Mouse (Mus musculus): ENCODE measurements around the gene Tnfrsf11a.

Tnfrsf11a gene

DNA sequence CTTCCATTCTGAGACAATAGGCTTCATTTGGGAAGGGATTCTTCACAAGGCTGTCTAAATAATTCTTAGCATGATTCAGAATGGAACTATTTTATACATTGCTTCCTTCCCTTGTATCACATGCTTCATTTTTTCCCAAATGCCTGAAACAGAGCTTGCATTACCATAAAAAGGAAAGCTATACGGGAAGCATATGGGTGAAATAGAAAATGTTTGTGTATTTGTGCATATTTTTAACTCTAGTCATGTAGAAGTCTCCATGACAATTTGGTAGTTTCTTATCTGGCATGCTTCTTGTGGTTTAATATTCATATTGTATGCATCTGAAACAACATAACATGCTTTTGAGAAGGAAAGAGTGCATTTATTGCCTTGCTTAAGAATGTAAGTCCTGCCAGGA is 52.3 kb downstream of the Tnfrsf11a start:
- no peak for DNase-seq

DNA sequence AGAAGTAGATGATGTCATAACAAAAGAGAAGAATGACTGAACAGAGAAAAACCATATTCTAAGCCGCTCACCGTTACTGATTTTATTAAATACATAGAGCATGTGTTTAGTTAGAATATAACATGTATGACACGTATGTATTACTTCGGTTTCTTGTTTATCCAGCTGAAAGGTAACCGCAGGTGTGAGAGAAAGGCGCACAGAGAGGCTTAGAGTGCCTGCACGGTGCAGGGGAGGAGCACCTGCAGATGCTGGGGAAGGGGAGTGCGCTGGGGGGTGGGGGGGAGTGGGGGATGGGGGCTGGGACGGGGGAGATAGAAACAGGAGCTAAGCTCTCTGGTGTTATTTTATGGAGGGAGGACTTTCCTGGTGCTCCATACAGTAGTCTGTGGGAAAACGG is 62.4 kb downstream of the Tnfrsf11a start:
- no peak for DNase-seq

DNA sequence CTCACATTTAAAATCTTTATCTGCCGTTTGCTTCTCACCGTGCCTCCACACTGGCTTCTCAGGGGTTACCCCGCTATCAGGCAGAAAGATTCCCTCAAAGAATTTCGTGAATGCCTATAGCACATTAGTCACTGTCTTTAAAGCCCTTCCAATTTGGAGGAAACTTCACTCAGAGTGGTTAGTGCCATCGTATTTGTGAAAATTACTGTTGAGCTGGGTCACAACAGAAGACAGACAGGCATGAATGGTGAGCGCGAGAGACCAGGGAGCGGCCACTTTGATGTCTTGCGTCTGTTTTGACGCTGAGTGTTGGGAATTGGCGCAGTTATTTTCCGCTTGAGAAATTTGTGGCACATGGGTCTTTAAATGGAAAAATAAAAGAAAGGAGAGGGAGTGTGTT is 62.9 kb downstream of the Tnfrsf11a start:
- DNase-seq: peak; percentile 5

DNA sequence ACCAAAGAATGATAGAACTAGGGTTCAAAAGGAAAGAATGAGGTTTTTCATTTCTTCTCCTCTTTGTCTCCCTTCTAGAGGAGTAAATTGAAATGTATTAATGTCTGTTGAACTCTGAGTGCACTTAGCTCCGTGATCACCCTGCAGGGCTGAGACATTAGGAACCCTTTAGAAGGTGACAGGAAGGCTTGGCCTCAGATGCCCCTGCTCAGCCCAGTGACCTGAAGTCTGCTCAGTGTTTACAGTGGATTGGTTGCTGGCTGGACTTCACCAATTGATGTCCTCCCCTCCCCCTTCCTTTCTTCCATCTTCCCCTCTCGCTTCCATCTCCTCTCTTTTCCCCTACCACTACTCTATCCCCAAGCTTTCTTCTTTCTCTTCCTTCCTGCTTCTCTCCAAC is 63.3 kb downstream of the Tnfrsf11a start:
- peak; percentile 6 for DNase-seq

DNA sequence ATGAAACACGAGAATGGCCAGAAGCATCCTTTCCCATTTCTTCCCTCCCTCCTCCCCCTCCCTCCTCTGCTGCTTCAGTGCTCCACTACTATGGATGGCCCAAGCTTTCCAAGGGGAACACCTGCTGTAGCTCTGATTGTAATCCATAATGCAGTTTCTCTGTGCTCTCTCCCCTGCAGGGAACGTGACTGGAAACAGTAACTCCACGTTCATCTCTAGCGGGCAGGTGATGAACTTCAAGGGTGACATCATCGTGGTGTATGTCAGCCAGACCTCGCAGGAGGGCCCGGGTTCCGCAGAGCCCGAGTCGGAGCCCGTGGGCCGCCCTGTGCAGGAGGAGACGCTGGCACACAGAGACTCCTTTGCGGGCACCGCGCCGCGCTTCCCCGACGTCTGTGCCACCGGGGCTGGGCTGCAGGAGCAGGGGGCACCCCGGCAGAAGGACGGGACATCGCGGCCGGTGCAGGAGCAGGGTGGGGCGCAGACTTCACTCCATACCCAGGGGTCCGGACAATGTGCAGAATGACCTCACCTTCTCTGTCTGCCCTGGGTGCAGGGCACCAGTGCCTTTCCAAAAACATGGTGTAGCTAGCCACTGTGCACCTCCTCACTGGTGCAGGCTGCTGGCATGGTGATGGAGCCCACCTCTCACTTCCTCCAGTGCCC is 64.0 kb downstream of the Tnfrsf11a start:
- DNase-seq: peak; percentile 39

DNA sequence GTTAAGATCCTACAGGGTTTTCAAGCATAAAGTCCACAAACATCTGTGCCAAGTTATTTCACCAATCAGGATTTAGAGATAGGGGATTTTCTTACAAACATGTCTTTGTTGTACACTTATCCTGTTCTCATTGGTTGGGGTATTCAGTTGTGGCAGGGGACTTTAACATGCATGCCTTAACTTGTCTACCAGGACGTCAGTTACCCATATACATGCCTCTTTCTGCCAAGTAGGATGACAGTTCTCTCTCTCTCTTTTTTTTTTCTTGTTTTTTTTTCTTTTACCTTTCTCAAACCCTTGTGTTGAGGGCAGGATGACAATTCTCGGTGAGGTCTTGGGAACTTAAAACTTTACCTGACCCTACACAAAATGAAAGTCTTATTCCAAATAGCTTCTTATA is 65.9 kb downstream of the Tnfrsf11a start:
- no peak for DNase-seq

DNA sequence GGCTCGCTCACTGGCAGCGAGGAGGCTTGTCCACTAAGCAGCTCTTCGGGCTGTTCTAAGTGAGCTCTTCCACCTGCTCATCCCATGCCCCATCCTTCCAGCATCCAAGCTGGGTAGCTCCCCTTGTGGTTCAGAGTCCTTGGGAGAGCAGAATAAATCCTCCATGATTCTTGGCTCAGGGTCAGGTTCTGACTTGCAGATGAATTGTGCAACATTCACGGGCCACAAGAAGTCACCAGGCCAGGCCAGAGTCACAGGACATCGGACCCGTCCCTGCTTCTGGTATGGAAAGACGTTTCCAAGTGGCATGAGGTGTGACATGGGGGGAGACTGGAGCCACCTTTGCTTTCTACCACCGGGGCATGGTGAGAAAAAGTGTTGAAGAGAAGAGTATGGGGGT is 68.3 kb downstream of the Tnfrsf11a start:
- DNase-seq: no peak

DNA sequence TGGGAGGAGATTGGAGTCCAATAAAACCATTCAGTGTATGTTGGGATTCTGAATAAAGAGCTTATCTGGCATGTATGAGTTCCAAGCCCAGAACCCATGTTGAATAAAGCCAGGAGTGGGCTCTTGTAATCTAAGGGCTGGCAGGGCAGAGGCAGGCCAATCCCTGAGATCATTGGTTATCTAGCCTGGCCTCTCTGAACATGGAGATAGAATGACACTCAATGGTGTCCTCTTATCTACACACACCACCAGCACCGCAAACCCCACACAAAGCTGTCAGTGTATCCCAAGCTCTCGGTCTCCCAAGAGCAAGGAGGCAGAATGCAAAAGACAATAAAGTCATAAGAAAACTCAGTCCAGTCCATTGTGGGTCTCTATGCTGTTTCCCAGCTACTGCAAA is 70.8 kb downstream of the Tnfrsf11a start:
- no peak for DNase-seq

DNA sequence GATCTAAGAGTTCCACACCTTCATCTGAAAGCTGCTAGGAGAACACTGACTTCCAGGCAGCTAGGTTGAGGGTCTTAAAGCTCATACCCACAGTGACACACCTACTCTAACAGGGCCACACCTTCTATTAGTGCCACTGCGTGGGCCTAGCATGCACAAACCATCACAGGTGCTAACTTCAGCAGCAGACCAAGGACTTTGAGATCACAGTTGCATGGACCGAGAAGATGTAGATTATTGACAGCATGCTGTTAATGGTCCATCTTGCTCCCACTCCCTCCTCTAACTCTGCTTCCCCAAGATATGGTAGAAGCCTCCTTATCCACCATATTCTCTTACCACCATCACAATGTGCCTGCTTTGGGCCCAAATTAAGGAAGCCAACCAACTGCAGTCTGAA is 79.2 kb downstream of the Tnfrsf11a start:
- DNase-seq: no peak

DNA sequence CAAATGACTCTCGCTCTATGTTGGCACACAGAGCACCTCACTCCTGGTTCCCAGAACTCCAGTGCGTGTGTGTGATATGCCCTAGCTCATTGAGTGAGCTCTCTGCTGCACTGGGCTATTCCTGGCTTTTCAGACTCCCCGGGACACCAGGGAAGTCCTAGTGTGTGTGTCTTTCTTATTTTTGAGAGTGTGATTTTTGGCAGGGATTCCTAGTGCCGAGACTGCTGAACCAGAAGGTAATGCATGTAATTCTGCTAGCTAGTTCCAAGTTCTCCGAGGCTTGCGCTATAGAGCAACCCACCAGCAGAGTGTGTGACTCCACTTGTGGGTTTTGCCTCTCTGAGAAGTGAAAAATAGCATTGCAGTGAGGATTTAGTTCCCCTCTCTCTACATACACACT is 96.1 kb downstream of the Tnfrsf11a start:
- DNase-seq: no peak

DNA sequence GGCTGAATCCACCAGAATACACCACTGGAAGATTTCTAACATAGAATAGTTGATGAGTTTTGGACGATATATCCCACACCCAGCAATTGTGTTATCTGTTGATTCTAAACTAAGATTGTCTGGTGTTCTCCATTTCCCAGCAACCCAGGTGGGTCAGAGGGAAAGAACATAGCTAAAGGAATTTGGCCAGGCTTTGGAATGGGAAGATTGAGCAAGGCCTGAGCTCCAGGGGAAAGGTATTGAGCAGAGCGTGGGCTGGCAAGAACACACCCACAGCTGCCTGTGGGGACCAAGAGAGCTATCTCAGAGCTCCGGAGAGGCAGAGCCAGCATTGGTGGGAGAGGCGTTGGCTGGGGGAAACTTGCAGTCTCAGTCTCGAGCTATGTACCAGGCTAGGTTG is 97.3 kb downstream of the Tnfrsf11a start:
- no peak for DNase-seq

DNA sequence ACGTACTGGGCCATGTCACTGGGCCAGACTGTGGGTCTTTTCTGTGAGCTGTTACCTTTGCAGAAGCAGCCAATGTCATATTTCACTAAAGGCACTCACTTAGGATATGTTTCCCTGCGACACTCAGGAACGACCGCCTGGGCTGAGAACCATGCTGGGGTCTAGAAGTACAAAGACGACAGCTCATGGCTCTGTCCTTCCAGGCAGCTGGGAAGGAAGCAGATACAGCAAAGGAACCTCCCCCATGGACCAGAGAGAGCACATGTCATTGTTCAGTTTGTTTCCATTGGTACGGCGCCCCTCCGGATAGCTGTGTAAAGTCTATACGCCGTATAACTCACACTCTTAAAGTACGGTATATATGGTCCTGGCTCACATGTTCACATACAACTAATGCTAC is 97.9 kb downstream of the Tnfrsf11a start:
- DNase-seq: no peak

DNA sequence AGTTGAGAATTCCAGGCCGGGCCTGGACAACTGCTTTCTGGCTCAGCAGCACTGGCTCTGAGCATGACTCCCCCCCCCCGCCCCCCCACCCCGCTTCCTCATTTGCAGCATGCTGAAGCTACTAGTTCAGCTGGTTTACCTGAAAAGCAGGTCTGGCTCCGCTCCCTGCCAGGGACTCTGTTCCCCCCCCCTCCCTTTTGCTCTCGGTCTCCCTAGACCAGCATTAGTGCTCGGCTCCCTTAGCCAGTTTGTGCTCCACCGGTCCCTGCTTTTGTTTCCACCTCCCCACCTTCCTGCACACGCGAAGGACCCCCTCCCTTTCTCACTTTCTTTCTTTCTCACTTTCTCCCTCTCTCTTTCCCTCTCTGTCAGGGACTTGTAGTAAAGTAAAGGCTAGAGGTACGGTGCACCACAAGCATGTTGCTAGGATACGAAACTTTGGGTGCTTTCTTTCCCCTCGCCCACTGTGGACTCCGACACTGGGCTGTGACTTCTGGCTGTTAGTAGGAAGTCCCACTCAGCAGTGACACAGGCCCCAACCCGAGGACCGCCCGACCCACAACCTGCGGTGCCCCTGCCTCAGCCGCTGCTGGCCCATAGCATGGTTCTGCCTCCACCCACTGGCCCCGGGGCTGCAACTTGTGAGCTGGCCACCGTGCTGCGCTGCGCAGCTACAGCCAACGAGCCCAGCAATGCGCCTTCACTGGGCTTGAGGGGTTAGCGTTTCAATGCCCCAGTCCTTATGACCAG is 100.2 kb downstream of the Tnfrsf11a start:
- DNase-seq: peak; percentile 23

DNA sequence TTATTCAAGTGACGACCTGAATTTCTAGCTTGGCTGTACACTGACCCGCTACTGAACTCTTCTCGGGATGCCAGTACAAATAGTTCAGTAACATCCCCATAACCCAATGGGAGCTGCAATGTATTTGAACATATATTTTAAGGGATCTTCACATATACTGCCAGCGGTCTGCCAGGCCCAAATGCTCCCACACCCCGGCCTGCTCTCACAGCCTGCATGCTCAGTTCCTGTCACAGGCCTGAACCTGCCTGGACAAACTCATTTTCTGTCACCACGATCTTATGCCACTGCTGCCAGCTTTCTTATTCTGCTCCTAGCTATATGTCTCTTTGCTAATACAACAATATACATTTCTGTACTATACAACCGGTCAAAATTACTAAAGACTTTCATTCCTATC is 100.9 kb downstream of the Tnfrsf11a start:
- no peak for DNase-seq

DNA sequence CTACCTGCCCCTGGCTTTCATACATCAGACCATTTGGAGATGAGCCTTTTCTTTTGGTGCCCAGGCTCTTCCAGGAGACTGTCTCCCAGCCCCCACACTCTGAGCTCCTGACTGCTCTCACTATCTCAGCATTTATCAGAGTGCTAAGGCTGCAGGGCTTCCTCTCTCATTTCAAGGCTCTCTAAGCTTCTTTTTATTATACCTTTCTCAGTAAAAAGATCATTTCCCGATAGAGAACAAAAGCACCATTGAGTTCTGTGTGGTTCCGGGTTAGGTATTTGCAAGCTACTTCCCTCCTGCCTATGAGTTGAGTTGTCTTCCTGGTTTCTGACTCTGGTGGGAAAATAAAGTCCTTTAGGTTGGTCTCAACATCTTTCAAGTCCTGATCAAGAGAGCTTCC is 103.0 kb downstream of the Tnfrsf11a start:
- no peak for DNase-seq

DNA sequence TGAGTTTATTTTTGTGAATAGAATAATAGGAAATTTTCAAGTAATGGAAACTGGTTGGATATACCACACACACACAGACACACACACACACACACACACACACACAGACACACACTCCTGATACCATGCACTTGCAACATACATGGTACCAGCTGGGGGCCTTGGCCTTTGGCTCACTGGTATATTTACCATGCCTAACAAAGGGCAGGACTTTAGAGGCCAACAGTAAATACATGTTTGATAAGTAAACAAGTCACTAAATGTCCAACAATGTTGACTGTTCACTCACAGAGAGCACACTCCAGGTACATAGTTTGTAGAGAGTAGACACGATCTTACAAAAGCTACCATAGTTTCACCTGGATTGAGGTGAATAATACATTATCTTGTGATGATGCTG is 104.6 kb downstream of the Tnfrsf11a start:
- no peak for DNase-seq

DNA sequence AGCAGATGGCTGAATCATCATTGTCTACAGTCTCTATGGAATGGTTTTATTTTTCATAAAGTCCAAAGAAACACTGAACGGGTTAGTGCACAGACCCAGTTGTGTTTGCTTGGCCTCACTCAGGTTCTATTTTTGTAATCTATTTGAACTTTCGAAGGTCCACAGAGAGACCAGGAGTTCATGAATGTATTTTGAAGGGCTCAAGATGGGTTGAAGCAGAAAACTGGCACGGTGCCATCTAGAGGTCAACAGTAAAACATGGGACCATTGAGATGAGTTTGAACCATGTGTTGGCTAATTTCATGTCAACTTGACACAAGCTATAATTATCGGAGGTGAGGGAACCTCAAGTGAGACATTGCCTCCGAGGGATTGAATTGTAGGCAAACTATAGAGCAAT is 105.1 kb downstream of the Tnfrsf11a start:
- DNase-seq: no peak

DNA sequence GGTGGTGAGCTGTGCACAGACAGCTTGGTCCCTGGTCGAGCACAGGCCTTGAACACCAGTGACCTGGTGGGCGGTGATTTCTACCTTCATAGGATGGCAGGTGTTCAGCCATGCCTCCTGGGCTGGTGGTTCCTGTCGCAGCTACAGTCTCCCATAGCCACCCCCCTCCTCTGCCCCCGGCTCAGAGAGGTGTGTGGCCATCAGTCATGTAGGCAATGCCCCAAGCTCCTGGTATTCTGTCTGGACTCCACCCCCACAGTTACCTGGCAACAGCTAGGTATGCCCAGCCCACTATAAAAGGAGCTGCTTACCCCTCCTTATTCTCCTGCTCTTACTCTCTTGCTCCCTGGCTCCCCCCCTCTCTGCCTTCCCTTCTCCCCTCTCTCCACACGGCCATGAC is 105.8 kb downstream of the Tnfrsf11a start:
- DNase-seq: no peak

DNA sequence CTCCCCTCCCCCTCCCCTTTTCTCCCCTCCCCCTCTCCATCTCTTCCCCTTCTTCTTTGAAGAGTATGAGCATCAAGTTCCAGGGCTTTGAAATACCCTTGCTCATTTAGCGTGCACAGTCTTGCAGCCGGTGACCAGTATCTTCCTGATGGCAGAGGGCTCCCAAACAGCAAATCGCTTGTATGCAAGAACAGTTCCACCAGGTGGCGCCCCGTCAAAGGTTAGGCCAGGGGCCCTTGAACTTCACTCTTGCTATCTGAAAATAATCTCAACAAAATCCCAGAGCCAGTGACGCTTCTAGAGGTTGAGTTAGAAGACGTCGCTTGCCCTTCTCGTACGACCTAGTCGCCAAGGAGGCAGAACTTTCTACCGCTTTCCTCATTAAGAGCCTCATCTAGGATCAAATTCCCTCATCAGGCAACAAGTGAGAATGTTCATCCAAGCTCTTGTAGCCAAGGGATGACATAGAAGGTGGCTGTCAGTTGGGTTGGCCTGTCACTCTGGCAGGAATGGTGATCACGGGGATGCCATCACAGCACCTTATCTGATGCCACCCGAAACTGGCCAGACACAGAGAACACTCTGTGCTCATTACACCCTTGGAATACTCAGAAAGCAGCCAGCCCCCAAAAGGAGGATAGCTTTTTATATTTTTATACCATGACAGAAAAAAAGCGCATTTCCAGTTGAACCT is 110.7 kb downstream of the Tnfrsf11a start:
- peak; percentile 79 for DNase-seq

DNA sequence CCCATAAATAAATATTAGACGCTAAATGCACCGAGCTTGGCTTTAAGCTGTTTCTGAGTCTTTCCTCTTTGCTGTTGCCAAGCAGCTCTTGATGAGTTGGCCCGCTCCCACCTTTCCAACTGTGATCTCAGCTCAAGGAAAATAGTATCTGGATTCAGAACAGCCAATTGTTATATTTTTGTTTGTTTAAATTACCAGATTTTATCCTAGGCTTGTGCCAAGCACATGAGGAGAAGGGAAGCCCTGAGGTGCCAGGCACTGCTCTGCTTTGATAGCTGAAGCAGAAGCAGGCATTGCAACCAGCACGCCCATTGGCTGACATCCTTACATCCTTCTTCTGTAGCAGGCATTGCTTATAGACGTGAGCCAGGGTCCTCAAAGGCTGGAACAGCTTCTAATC is 114.5 kb downstream of the Tnfrsf11a start:
- DNase-seq: no peak
